Mouse (Mus musculus) left cerebral cortex, adult 18-20 months (tissue): ENCODE measurements around the gene Cecr2. TPM values are rescaled to one million over a fixed set of nuclear protein-coding genes. Genes with fewer than 3 reads are reported as not detected.

Experiments
- DNase-seq, 2 experiments: peaks; one replicate each; pipeline ENCODE4 v3.0.0; 2021 to 2022; ENCODE audit warnings: low spot score in 2 of 2, mixed read lengths in 1 of 2
- total RNA-seq, 2 experiments: library from RNA; stranded (reverse); gene quantifications; 2 replicates each; pipeline ENCODE4 v1.2.3; 2021

Gene Cecr2
- total RNA-seq, 2 experiments from 2014 or later: 2.7 to 3.9 TPM

GRCm38 (mm10) chr6:120666761-120667421 is 722 bp downstream of the Cecr2 start:
- peak; percentile 12 to 18 for DNase-seq

- no peak for DNase-seq
Observed at GRCm38 (mm10) chr6:120667422-120667781, 1.2 kb downstream of the Cecr2 start.

GRCm38 (mm10) chr6:120667911-120668310 is 1.7 kb downstream of the Cecr2 start:
- no peak for DNase-seq

- DNase-seq: peak in 1 of 2 experiments; percentile 2
Observed at GRCm38 (mm10) chr6:120674121-120674520, 8.0 kb downstream of the Cecr2 start.

GRCm38 (mm10) chr6:120674881-120675280 is 8.7 kb downstream of the Cecr2 start:
- DNase-seq: no peak

GRCm38 (mm10) chr6:120675979-120676378 is 9.8 kb downstream of the Cecr2 start:
- DNase-seq: no peak

- no peak for DNase-seq
Observed at GRCm38 (mm10) chr6:120683351-120683750, 17.2 kb downstream of the Cecr2 start.

GRCm38 (mm10) chr6:120684750-120685149 is 18.6 kb downstream of the Cecr2 start:
- DNase-seq: no peak

GRCm38 (mm10) chr6:120686872-120687650 is 20.9 kb downstream of the Cecr2 start:
- DNase-seq: no peak

GRCm38 (mm10) chr6:120700221-120700620 is 34.1 kb downstream of the Cecr2 start:
- DNase-seq: no peak

- DNase-seq: no peak
Observed at GRCm38 (mm10) chr6:120704376-120704775, 38.2 kb downstream of the Cecr2 start.

GRCm38 (mm10) chr6:120708759-120709158 is 42.6 kb downstream of the Cecr2 start:
- no peak for DNase-seq

GRCm38 (mm10) chr6:120714806-120715205 is 48.6 kb downstream of the Cecr2 start:
- DNase-seq: no peak

- no peak for DNase-seq
Observed at GRCm38 (mm10) chr6:120715227-120715626, 49.1 kb downstream of the Cecr2 start.

GRCm38 (mm10) chr6:120715851-120716250 is 49.7 kb downstream of the Cecr2 start:
- no peak for DNase-seq

GRCm38 (mm10) chr6:120716531-120716984 is 50.4 kb downstream of the Cecr2 start:
- DNase-seq: no peak

GRCm38 (mm10) chr6:120725986-120726385 is 59.8 kb downstream of the Cecr2 start:
- no peak for DNase-seq

- DNase-seq: no peak
Observed at GRCm38 (mm10) chr6:120736011-120736410, 69.8 kb downstream of the Cecr2 start.

- DNase-seq: peak; percentile 20 to 38
Observed at GRCm38 (mm10) chr6:120736566-120736965, 70.4 kb downstream of the Cecr2 start.

GRCm38 (mm10) chr6:120743130-120743529 is 77.0 kb downstream of the Cecr2 start:
- DNase-seq: no peak

- DNase-seq: no peak
Observed at GRCm38 (mm10) chr6:120744266-120744665, 78.1 kb downstream of the Cecr2 start.

GRCm38 (mm10) chr6:120746416-120746815 is 80.2 kb downstream of the Cecr2 start:
- DNase-seq: no peak

GRCm38 (mm10) chr6:120761151-120761550 is 95.0 kb downstream of the Cecr2 start:
- no peak for DNase-seq
